Mouse (Mus musculus) left cerebral cortex, adult 8-10 months (tissue): ENCODE measurements around the gene Pramef20. TPM values are rescaled to one million over a fixed set of nuclear protein-coding genes. Genes with fewer than 3 reads are reported as not detected.
"Not testable (repeated sequence)": the region's sequence is repeated elsewhere in the genome, so short reads cannot be mapped to it uniquely, and the experiment has no call there.

Source experiments
- DNase-seq, 2 experiments: peaks; one replicate each; pipeline ENCODE4 v3.0.0; 2022; ENCODE audit warnings: low spot score in 2 of 2
- total RNA-seq, 4 experiments: library from RNA; stranded (reverse); gene quantifications; 2 replicates each; pipeline ENCODE4 v1.2.4; 2022

Gene Pramef20
- not detected for total RNA-seq

DNA sequence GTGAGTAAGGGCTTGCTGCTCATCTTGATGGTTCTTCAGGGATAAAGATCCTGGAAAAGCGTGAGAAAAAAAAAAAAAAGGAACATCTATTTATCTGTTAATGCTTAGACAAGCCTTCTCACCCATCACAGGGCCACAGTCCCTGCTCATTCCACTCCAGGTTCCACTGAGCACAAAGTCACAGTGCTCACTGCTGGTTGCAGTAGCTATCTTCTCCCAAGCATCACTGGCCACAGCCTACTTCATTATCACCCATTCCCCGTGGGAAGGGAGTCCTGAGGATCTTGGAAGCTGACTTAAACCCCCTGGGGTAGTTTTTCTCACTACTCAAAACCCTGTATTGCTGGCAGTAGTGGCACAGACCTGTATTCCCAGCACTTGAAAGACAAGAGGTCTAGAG, at the start of gene Pramef20:
Pramef20 (minus strand) TSS at position 23 of the 400 bp plus-strand sequence.
- no peak for DNase-seq

DNA sequence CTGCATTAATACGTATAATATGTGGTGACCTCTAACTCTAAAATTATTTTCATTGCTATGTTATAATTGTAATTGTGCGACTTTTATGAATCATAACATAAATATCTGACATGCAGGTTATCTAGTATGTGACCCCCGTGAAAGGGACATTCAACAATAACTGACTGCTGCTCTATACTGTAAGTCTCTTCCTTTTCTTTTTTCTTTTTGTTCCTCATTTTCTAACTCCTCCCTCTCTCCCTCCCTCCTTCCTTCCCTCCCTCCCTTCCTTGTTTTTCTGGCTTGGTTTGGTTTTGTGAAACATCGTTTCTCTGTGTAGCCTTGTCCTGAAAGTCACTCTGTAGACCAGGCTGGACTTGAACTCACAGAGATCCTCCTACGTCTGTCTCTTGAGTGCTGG, 46.9 kb upstream of the Pramef20 start:
- DNase-seq: no peak

DNA sequence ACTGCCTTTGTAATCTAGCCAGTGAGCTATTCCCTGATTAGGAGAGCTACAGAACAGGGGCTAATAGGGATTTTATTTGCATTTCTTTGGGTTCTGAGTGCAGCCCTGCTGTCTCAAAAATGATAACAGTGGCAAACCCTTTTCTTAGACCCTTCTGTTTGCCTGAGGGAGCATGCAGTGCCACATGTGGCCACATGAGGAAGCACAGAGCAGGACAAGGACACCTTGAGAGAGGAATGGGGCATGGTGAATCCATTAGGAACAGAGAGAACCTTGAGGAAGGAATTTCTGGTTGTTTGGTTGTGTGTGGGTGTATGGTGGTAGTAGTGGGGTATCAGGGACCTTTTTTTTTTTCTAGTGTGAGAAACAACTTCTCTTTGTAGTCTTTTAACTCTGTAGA, 42.9 kb upstream of the Pramef20 start:
- no peak for DNase-seq

DNA sequence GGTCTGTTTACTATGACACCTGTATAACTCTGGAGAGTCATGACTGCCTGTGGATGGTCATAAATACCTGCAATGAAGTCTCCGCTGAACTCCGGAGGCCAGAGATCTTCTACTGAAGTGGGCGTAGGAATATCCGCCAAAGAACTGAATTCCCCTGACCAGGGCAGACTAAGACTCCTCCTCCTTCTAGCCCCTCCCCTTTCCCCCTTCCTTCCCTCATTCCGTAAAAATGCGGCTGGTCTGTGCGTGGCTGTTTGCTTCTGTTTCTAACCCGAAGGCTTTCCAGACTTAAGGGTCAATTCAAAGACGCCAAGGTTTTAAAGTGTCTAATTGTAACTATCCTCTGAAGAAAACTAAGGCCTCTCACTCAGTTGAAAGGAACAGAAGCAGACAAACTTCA, 30.6 kb upstream of the Pramef20 start, which contains the start of gene Pramef12:
Pramef12 (minus strand) TSS at position 175 of the 400 bp plus-strand sequence.
- no peak for DNase-seq

DNA sequence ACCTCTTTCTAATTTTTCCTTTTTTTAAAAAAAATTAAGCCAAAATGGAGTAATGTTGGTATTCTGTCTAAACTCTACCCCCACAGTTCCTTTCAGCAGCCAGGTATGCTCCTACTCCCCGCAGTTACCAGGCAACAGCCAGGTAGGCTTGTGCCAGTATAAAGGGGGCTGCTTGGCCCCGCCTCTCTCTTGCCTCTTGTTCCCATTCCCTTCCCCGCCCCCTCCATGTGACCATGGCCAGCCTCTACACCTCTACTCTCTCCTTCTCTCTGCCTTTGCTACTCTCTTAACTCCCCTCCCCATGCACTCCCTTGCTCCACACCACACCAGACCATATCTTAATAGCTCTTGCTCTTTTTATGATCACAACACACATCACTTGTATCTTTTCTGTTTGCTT, 28.5 kb upstream of the Pramef20 start:
- no peak for DNase-seq

DNA sequence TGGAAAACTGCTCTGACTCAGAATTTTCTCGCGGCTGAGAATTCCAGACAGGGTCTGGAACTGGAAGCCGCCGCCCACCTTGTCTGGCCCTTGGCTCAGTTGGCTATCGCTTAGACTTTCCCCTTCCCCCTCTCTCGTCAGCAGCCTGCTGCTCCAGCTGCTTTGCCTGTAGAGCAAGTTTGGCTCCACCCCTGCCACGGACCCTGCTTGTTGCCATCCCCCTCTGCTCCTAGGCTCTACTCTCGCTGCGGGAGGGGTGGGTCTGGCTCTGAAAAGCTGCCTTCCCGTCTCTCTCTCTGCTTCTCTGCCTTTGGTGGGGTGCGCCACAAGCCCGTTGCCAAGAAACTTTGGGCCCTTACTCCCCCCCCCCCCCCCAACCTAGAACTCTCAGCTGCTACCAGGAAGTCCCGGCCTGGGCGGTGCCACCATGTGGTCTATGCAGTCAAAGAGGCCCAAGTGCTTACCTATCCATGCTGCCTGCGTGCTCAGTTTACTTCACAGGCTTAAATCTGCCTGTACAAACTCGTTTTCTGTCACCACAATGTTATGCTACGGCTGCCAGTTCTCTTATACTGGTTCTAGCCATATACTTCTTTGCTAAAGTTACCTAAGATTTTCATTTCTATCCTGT, 26.8 kb upstream of the Pramef20 start:
- no peak for DNase-seq

DNA sequence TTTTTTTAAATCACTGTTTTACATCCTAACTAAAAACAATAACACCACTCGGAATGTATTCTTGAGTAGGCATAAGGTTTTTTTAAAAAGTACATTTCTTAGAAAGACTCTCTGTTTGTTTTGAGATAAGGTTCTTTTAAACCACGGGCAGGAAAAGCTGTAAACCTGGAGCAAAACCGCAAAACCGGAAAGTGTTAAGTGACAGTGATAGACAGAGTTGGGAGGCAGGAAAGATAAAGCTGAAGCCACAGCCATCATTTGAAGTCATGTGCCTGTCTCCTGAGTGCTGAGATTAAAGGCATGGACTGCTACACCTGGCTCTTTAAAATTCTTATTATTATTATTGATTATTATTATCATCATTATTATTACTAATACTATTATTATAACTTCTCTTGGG, 25.0 kb upstream of the Pramef20 start:
- no peak for DNase-seq

DNA sequence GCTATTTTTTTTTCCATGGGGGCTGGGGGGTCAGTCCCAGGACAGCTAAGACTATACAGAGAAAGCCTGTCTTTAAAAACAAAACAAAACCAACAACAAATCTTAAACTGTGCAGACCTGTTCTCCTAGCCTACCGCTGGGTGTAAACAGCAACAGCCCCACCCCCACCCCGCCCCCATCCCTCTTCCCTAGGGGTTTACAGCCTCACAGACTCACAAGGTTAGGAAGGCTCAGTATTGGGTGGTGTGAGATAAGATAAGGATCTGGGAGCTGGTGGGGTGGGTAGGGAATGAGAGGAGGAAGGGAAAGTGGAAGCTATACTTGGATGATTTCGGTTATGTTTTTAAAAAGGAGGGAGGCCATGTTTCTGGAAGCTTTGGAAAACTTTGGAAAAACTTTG, 18.6 kb upstream of the Pramef20 start:
- no peak for DNase-seq

DNA sequence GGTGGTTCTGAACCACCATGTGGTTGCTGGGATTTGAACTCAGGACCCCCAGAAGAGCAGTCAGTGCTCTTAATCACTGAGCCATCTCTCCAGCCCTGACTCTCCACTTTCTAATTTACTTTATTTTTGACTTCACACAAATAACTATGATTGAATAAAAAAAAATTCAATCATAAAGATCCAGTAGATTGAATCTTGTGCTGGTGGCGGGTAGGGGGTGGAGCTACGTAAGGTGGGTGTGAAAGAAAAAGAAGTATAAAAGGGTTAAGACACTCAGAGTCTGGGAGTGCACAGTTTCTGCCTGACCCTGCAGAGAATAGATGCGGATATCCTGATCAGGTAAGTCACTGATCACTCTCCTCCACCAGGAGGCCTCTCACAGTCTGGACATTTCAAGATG, 20.1 kb downstream of the Pramef20 start, which contains the start of gene Gm13119:
Gm13119 (plus strand) TSS at position 301 of the 400 bp plus-strand sequence.
- not testable (repeated sequence) for DNase-seq

DNA sequence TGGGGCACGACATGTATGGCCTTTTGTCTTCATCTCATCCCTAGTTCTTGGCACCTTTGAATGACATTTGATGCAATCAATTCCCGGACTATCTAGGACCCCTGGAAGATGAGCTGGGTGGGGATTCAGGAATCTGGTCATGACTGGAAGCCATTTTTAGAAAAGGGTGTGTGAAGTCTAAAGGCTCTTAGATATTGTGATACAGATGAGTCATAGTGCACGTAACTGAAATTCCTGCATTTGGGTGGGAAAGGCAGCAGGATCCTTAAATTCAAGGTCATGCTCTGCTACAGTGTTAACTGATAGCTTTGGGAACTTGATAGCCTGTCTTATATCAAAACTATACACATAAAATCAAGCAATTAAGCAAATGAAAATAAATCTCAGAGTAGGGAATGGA, 41.9 kb downstream of the Pramef20 start:
- DNase-seq: not testable (repeated sequence)

DNA sequence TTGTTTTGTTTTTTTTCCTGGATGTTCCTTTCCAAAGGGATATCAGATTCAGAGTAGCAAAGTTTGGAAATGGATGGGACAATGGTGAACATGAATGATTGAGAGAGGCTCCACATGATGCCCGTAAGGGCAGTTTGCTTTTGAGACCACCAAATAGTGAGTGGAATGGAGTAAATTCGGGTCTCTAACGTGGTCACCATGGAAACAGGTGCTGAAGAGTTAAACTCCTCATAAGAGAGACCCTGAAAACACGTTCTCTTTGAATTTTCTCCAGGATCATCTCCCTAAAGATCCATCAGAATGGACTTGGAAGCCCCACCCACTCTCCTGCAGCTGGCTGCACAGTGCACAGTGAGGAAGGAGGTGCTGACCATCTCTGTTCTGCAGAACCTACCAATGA, 47.8 kb downstream of the Pramef20 start, which contains the start of gene Gm13128:
Gm13128 (plus strand) TSS at position 301 of the 400 bp plus-strand sequence.
- not testable (repeated sequence) for DNase-seq

Other genes starting within 250 kb of the Pramef20 start
- not detected for gene Oog3, start 215.3 kb downstream of the Pramef20 start, total RNA-seq
- gene Oog2, start 187.2 kb downstream of the Pramef20 start, total RNA-seq: not detected
- not detected for gene C87977, start 164.6 kb downstream of the Pramef20 start, total RNA-seq
- gene Pramel5, start 97.4 kb downstream of the Pramef20 start, total RNA-seq: not detected
- not detected for gene Gm13128, start 47.7 kb downstream of the Pramef20 start, total RNA-seq
- not detected for gene Gm13119, start 20.0 kb downstream of the Pramef20 start, total RNA-seq
- gene Pramef12, start 30.5 kb upstream of the Pramef20 start, total RNA-seq: not detected
- gene 1700012P22Rik, start 60.8 kb upstream of the Pramef20 start, total RNA-seq: not detected
- not detected for gene Gm9944, start 75.4 kb upstream of the Pramef20 start, total RNA-seq
- not detected for gene Aadacl3, start 85.8 kb upstream of the Pramef20 start, total RNA-seq
- gene 9430007A20Rik, start 141.9 kb upstream of the Pramef20 start, total RNA-seq: not detected
- not detected for gene Gm13124, start 187.2 kb upstream of the Pramef20 start, total RNA-seq
- gene Aadacl4, start 235.8 kb upstream of the Pramef20 start, total RNA-seq: not detected